Mouse (Mus musculus): ENCODE measurements around the gene Gin1.

GRCm38 (mm10) chr1:97828087-97828486 lies 58.1 kb downstream of the Gin1 start:
- TF ChIP-seq EP300 (IDR thresholded peaks at IDR 0.05), result no peak
- no peak for TF ChIP-seq CTCF (IDR thresholded peaks at IDR 0.05)

All from lung, postnatal 0 days (tissue).